Mouse (Mus musculus): ENCODE measurements around the gene Plcxd2. TPM values are rescaled to one million over a fixed set of nuclear protein-coding genes. Genes with fewer than 3 reads are reported as not detected.

Gene Plcxd2
- 7.6 and 8.0 TPM in 2 replicates for polyA plus RNA-seq (2021; fragmentation: Nextera tagmentation)
- long read RNA-seq, experiment 1, full-length matches to known transcripts, result 7 of 43 reads
- long read RNA-seq, experiment 1, partial matches to known transcripts, result 1 of 43 reads
- long read RNA-seq, experiment 1, other reads (novel, unspliced or antisense), result 35 of 43 reads
- long read RNA-seq, experiment 2, partial matches to known transcripts, result 0 of 24 reads
- long read RNA-seq, experiment 2, other reads (novel, unspliced or antisense), result 24 of 24 reads

GRCm38 (mm10) chr16:46010153-46010905, at the start of gene Plcxd2:
Gene Plcxd2 (minus strand): TSS chr16:46010218.

GRCm38 (mm10) chr16:45953394-45953793, 56.6 kb downstream of the Plcxd2 start, which contains the start of gene Phldb2:
Gene Phldb2 (minus strand): TSS chr16:45953598.

Other genes starting within 250 kb of the Plcxd2 start
- gene Phldb2, start 56.6 kb downstream of the Plcxd2 start, polyA plus RNA-seq (2021; fragmentation: Nextera tagmentation), result 1.1 TPM in 2 replicates
- 0.05 and 0.15 TPM in 2 replicates for gene Cd96, start 110.0 kb upstream of the Plcxd2 start, polyA plus RNA-seq (2021; fragmentation: Nextera tagmentation)
- gene Gm4737, start 144.9 kb upstream of the Plcxd2 start, polyA plus RNA-seq (2021; fragmentation: Nextera tagmentation), result 0.39 and 0.59 TPM in 2 replicates